Mouse (Mus musculus): ENCODE data around the gene Ankrd54.

The Ankrd54 gene

DNA sequence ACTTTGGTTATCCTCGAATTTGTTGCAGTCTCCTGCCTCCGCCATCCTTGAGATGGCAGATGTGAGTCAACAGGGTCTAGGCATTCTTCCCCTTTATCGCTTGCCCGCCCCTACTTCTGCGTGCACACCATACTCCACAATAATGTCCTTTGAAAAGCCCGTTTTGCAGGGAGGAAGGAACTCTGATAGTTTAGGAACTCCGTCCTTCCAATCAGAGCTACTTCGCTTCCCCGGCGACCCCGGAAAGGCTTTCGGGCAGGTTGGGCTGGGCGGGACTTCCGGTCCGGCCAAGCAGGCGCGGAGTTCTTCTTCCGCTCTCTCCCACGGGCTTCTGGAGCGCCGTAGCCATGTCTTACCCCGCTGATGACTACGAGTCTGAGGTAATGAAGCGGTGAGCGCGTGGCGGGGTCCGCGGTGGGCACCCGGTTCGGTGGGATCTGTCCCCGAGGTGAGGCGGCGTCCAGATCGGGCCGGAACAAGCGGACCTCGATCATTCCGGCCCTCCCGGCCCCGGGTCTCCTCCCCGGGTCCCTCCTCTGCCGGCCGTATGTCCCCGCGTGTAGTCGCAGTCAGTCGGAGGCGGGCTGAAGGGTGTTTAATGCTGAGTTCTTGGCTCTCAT, 12.3 kb upstream of the Ankrd54 start, which contains the start of gene Eif3l:
TSS of gene Eif3l (plus strand) at position 267 of the 620 bp plus-strand sequence.
- peak; percentile 82 for DNase-seq

- no peak for DNase-seq
Measured at GRCm38 (mm10) chr15:79074446-79074845, 11.8 kb upstream of the Ankrd54 start.

GRCm38 (mm10) chr15:79073752-79074151, 11.1 kb upstream of the Ankrd54 start:
- DNase-seq: no peak

DNA sequence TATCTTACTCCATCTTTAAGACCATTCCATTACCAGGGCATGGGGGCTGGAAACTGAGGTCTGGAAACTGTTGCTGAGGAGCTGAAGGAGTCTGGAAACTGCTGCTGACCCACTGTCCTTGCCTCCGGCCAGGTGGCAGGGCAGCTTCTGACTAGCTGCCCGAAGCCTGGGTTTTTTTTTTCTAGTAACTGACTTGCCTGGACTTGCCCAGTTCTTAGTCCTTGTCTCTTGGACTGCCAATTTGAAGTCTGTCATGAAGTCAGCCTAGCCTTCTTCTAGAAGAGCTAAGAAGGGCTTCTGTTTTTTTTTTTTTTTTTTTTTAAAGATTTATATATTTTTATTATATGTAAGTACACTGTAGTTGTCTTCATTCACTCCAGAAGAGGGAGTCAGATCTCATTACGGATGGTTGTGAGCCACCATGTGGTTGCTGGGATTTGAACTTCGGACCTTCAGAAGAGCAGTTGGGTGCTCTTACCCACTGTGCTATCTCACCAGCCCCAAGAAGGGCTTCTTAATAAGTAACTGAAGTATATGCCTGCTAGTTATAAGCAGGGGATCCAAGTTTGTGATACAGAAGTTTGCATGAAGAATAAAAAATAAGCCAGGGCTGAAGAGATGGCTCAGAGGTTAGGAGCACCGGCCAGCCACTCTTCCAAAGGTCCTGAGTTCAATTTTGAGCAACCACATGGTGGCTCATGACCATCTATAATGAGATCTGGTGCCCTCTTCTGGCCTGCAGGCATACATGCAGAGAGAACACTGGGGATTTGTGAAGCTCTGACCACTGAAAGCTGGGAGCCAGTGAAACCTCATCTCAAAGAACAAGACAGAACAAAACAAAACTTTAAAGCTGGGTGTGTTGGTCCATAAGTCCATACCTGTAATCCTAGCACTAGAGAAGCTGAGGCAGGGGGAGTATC, 8.7 kb upstream of the Ankrd54 start:
- peak; percentile 74 for DNase-seq

- no peak for DNase-seq
Measured at GRCm38 (mm10) chr15:79068416-79068815, 5.7 kb upstream of the Ankrd54 start.

GRCm38 (mm10) chr15:79067631-79068030, 4.9 kb upstream of the Ankrd54 start:
- DNase-seq: no peak

GRCm38 (mm10) chr15:79066276-79066675, 3.6 kb upstream of the Ankrd54 start:
- DNase-seq: peak; percentile 15

DNA sequence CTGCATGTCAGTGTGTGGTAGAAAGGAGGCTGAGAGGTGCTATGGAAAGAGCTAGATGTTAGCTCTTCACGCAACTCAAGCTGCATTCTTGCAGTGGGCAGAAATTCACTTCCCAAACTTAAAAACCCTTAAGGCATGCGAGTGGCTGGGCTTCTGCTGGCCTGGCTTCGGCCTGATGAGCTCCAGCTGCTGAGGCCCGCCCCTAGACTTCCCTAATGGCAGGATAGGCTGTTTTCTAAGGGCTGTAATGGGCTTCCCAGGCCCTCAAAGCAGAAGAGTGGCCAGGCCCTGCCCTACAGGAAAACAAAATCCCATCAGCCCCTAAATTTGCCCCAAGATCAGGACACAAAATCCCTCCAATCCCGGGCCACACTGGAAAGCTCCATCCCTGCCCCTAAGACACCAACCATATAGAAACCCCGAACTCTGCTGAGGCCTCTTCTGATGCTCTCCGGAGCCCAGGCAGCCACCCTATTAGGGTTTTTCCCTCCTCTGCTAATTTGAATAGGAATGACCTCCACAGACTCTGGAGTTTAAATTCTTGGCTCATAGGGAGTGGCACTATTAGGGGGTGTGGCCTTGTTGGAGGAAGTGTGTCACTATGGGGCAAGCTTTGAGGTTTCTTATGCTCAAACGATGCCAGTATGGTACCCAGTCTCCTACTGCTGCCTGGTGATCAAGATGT, 2.5 kb upstream of the Ankrd54 start:
- DNase-seq: peak; percentile 23

DNA sequence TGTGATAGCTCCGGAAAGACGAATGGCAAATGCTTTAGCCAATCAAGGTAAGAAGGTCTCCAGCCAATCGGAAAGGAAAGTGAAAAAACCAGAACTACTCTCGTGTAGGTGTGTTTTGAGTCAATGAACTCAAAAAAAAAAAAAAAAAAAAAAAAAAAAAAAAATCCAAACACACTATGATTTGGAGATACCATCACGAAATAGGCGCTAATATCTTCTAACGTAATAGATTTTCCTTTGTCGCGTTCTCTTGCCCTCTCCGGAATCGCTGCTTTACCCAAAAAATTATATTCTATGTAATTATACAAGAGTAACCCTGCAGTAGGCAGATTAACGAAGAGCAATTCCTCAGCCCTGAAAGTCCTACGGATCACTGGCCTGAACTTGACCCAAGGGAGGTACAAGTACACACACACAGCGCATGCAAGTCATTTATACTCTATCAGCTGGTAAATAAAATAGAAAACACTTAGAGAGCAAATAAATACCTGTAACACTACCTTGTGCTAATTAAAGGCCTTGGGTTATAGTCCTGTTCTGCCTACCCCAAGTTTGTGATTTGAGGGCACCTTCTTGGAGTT, 557 bp upstream of the Ankrd54 start:
- DNase-seq: no peak

DNA sequence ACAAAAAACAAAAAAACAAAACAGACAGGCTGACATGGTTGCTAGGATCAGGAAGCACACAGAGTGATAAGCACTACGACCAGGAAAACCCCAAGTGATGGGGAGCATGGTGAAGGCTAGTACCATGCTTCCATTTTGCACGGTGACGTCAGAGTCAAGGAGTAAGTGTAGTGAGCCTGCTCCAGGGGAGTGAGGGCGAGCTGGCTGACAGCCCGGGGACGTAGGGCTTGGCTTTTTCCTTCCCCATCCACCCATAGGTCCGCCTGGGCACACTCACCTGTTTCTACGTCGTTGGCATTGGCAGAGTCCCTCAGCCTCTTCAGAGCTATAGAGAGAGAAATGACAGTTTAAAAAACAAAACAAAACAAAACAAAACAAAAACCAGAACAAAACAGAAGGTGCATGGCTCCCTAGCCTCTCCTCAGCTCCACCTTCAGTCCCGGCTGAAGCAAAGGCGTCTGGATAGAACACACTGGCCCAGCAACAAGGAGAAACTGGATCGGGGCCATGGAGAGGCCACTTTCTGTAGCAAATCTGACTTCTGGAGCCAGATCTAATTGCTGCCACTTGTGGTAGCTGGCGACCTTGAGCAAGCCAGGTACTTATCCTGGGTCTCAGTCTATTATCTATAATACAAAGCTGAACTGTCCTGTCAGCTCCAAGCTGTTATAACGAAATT, 1.7 kb downstream of the Ankrd54 start:
- no peak for DNase-seq

- DNase-seq: no peak
Measured at GRCm38 (mm10) chr15:79057850-79058249, 4.8 kb downstream of the Ankrd54 start.

GRCm38 (mm10) chr15:79056601-79057000, 6.1 kb downstream of the Ankrd54 start:
- no peak for DNase-seq

DNA sequence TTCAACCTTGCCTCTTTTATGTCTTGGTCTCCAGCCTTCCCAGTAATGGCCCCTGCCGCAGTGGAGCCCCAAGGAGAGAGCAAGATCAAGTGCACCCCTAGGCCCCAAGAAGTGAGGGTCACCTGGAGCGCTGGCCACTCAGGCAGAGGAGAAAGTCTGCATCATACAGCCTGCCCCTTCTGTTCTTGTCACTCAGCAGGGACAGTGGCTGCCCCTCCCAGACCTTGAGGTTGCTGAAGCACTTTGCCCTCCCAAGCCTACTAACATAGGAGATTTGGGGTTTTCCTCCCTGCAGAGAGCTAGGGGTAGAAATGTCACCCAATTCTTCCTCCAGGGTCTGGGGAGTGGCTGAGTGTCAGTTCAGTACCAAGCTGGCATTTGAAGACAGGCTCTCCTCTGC, 10.3 kb downstream of the Ankrd54 start:
- no peak for DNase-seq

DNA sequence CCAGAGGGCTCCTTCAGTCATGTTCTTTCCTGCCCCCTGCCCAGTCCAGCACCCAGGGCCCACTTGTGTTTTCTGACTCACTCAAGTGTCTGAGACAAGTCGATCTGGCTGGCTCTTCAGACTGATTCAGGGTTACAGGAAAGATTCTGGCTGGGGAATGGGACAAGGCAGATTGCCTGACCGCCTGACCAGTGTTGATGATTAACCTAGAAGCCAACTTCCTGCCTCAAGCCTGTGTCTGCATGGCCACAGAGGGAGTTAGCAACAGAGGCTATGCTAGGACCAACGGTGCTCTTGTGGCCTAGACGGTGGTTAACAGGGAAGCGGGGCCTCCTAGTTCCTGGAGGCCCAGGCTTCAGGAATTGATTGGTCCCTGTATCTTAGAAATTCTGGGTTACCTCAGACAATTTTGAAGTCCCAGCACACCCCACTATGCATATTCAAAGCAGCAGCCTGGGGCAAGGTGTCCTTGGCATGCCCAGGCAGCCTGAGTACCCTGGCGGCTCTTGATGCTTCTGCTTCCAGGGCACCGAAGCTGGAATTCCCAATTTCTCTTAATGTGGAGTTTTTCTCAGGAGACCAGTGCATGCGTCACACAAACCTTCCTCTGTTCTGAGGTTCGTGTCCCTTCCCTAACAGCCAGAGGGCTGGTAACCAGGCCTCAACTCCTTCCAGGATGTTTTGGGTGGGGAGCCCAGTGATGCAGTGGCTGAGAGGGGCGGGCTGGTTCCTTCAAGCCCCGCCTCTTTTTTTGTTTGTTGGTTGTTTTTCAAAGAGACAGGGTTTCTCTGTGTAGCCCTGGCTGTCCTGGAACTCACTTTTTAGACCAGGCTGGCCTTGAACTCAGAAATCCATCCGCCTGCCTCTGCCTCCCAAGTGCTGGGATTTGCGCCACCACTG, 11.0 kb downstream of the Ankrd54 start:
- no peak for DNase-seq

- no peak for DNase-seq
Measured at GRCm38 (mm10) chr15:79050964-79051363, 11.7 kb downstream of the Ankrd54 start.

DNA sequence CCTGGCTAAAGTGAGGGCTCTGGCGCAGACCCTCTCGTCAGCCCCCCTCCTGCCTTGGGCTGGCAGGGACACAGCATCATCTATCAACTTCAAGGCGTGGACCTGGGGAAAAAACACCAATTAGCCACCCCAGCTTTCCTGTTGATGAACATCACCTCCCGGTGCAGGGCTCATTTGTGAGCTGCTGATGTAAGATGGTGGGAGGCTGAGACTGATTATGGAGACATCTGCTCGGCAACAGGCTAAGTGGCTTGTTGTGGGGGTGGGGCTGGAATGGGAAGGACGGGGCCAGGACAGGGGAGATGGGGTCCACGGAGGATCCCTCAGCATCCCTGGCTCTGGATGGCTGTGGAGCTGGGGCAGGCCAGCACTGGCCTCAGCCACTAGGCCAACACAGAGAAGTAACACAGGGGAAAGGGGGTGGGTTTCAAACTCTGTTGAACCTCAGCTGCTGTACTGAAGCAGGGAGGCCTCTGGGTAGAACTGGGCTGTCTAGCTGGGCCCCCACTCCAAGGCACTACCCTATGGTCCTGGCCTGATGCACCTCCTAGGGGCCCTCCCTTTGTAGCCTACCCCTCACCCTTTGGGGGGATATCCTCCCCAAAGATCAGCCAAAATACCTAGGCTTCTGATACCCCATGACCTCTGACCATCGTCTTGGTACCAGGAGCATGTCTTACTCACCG, 12.4 kb downstream of the Ankrd54 start:
- no peak for DNase-seq

- no peak for DNase-seq
Measured at GRCm38 (mm10) chr15:79048186-79048585, 14.5 kb downstream of the Ankrd54 start.

DNA sequence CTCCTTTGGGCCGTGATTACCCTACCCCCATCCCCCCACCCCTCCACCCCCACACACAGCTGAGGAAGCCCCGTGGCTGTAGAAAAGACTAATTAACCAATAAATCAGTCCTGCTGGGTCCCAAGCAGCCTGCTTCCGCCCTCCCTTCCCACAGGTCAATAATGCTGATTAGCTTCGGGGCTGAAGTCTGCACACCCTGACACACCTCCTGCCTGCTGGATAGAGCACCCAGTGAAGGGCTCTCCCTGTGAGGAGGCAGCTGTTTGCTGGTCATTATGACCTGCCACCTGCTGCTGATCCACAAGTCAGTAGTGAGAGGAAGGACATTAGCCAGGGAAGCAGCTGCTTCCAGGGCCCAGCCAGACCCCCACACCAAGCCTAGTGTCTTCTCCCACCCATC, 17.9 kb downstream of the Ankrd54 start:
- no peak for DNase-seq

- no peak for DNase-seq
Measured at GRCm38 (mm10) chr15:79042721-79043491, 19.8 kb downstream of the Ankrd54 start.

DNA sequence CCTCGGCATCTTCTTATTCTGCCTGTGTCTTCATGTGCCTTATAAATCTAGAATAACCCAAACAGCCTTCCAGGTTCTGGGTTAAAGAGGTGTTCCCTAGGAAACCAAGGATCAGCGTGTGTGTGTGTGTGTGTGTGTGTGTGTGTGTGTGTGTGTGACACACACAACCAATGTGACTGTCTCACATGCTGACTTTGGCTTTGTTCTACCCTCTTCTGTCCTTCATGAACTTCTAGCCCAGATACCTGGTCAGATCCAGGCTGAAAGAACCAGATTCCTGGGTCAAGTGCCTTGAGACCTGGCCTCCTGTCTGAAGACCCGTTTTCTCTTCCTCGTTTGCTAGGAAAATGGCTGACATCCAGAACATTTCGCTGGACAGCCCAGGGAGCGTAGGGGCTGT, 21.1 kb downstream of the Ankrd54 start, which contains the start of gene Galr3:
TSS of gene Galr3 (plus strand) at position 301 of the 400 bp plus-strand sequence.
- DNase-seq: no peak

Measured in cerebellum, adult 9-10 months (tissue).